Mouse (Mus musculus): Measurements from ENCODE around the gene Gm9376. TPM values are rescaled to one million over a fixed set of nuclear protein-coding genes. Genes with fewer than 3 reads are reported as not detected.

The Gm9376 gene
- polyA plus RNA-seq (2016; fragmentation: Nextera tagmentation; extraction: Ambion mirVana), result not detected in 2 replicates

GRCm38 (mm10) chr14:118266660-118267059 is at the start of gene Gm9376:
TSS of gene Gm9376 (plus strand) at chr14:118266960.
- Histone ChIP-seq H3K36me3 (no peaks in the 10 kb centered on the region), H3K27me3 (no peaks in the 10 kb centered on the region), H3K27ac (no peak within 1 kb of the TSS), H3K4me2 (replicated peaks) (no peak within 1 kb of the TSS), H3K9me3 (replicated peaks) (no peaks in the 10 kb centered on the region), H3K9ac (no peak within 1 kb of the TSS), H3K4me3 (no peak within 1 kb of the TSS), H3K4me1 (no peaks in the 10 kb centered on the region)
- 98% methylated on average over 2 of the region's 2 CpGs for WGBS
- ATAC-seq (ENCODE audit: low FRiP score), result no peak

GRCm38 (mm10) chr14:118220885-118221284 is 45.9 kb upstream of the Gm9376 start:
- H3K27me3 ChIP-seq, result peaks cover 51% of the 10 kb centered on the region
- ATAC-seq (ENCODE audit: low FRiP score), result no peak
- peaks cover 7% of the 10 kb centered on the region for H3K4me1 ChIP-seq
- no peak overlapping the region for H3K27ac ChIP-seq
- H3K4me2 ChIP-seq (replicated peaks), result no peak overlapping the region
- 82% methylated on average over 1 of the region's 1 CpGs for WGBS
- H3K4me3 ChIP-seq, result no peak overlapping the region
- no peaks in the 10 kb centered on the region for H3K9me3 ChIP-seq (replicated peaks)
- H3K36me3 ChIP-seq, result no peaks in the 10 kb centered on the region
- no peak overlapping the region for H3K9ac ChIP-seq

GRCm38 (mm10) chr14:118225061-118225743 is 41.6 kb upstream of the Gm9376 start:
- Histone ChIP-seq H3K4me2 (replicated peaks) (peak overlapping the region; percentile 41), H3K4me1 (peaks cover 38% of the 10 kb centered on the region), H3K27me3 (peaks cover 78% of the 10 kb centered on the region), H3K9ac (no peak overlapping the region), H3K36me3 (no peaks in the 10 kb centered on the region), H3K4me3 (no peak overlapping the region), H3K9me3 (replicated peaks) (no peaks in the 10 kb centered on the region), H3K27ac (no peak overlapping the region)
- ATAC-seq (ENCODE audit: low FRiP score), result no peak
- 16% methylated on average over 16 of the region's 16 CpGs for WGBS

- H3K4me3 ChIP-seq, result peak overlapping the region; percentile 8; the same call in 1 of the 2 replicates
- no peaks in the 10 kb centered on the region for H3K36me3 ChIP-seq
- no peaks in the 10 kb centered on the region for H3K9me3 ChIP-seq (replicated peaks)
- ATAC-seq (ENCODE audit: low FRiP score), result peak; percentile 50
- H3K4me2 ChIP-seq (replicated peaks), result peak overlapping the region; percentile 41
- under 1% methylated on average over 21 of the region's 21 CpGs for WGBS
- peaks cover 39% of the 10 kb centered on the region for H3K4me1 ChIP-seq
- peaks cover 78% of the 10 kb centered on the region for H3K27me3 ChIP-seq
- H3K9ac ChIP-seq, result 0 out of 2 replicates have a peak overlapping the region, but pooled peaks have one; percentile 23
- H3K27ac ChIP-seq, result no peak overlapping the region
Measured at GRCm38 (mm10) chr14:118225911-118226310, 40.8 kb upstream of the Gm9376 start.

- Histone ChIP-seq H3K4me3 (no peak overlapping the region), H3K9me3 (replicated peaks) (no peaks in the 10 kb centered on the region), H3K9ac (no peak overlapping the region), H3K36me3 (no peaks in the 10 kb centered on the region), H3K4me1 (peaks cover 46% of the 10 kb centered on the region), H3K27ac (no peak overlapping the region), H3K27me3 (peaks cover 80% of the 10 kb centered on the region), H3K4me2 (replicated peaks) (peak overlapping the region; percentile 41)
- WGBS, result 1% methylated on average over 21 of the region's 21 CpGs
- ATAC-seq (ENCODE audit: low FRiP score), result no peak
Measured at GRCm38 (mm10) chr14:118226471-118227155, 40.1 kb upstream of the Gm9376 start.

GRCm38 (mm10) chr14:118232381-118232970 is 34.3 kb upstream of the Gm9376 start:
- Histone ChIP-seq H3K27ac (peak overlapping the region; percentile 75), H3K4me2 (replicated peaks) (peak overlapping the region; percentile 42), H3K36me3 (no peaks in the 10 kb centered on the region), H3K4me1 (peaks cover 58% of the 10 kb centered on the region), H3K9me3 (replicated peaks) (no peaks in the 10 kb centered on the region), H3K9ac (peak overlapping the region; percentile 23; the same call in 1 of the 2 replicates), H3K27me3 (peaks cover 71% of the 10 kb centered on the region), H3K4me3 (peak overlapping the region; percentile 18)
- WGBS, result 1% methylated on average over 8 of the region's 8 CpGs
- ATAC-seq (ENCODE audit: low FRiP score), result no peak

- H3K27me3 ChIP-seq, result peaks cover 61% of the 10 kb centered on the region
- ATAC-seq (ENCODE audit: low FRiP score), result no peak
- WGBS, result 2% methylated on average over 26 of the region's 26 CpGs
- no peaks in the 10 kb centered on the region for H3K9me3 ChIP-seq (replicated peaks)
- H3K4me2 ChIP-seq (replicated peaks), result peak overlapping the region; percentile 73
- H3K36me3 ChIP-seq, result no peaks in the 10 kb centered on the region
- peaks cover 44% of the 10 kb centered on the region for H3K4me1 ChIP-seq
- peak overlapping the region; percentile 81 for H3K9ac ChIP-seq
- 0 out of 2 replicates have a peak overlapping the region, but pooled peaks have one; percentile 83 for H3K27ac ChIP-seq
- peak overlapping the region; percentile 63 for H3K4me3 ChIP-seq
Measured at GRCm38 (mm10) chr14:118233786-118234540, 32.8 kb upstream of the Gm9376 start.

- Histone ChIP-seq H3K27ac (peak overlapping the region; percentile 83), H3K4me1 (peaks cover 42% of the 10 kb centered on the region), H3K4me3 (peak overlapping the region; percentile 63), H3K27me3 (peaks cover 61% of the 10 kb centered on the region), H3K4me2 (replicated peaks) (peak overlapping the region; percentile 73), H3K9me3 (replicated peaks) (no peaks in the 10 kb centered on the region), H3K36me3 (no peaks in the 10 kb centered on the region), H3K9ac (peak overlapping the region; percentile 81)
- no peak for ATAC-seq (ENCODE audit: low FRiP score)
- WGBS, result under 1% methylated on average over 84 of the region's 84 CpGs
Measured at GRCm38 (mm10) chr14:118234541-118235210, 32.1 kb upstream of the Gm9376 start.

- under 1% methylated on average over 61 of the region's 62 CpGs for WGBS
- ATAC-seq (ENCODE audit: low FRiP score), result no peak
Measured at GRCm38 (mm10) chr14:118235361-118235972, 31.3 kb upstream of the Gm9376 start.

GRCm38 (mm10) chr14:118235973-118236885 is 30.5 kb upstream of the Gm9376 start:
- Histone ChIP-seq H3K27ac (peak overlapping the region; percentile 83), H3K36me3 (no peaks in the 10 kb centered on the region), H3K4me2 (replicated peaks) (peak overlapping the region; percentile 73), H3K4me3 (peak overlapping the region; percentile 63), H3K9ac (peak overlapping the region; percentile 81), H3K9me3 (replicated peaks) (no peaks in the 10 kb centered on the region), H3K4me1 (peaks cover 38% of the 10 kb centered on the region), H3K27me3 (peaks cover 68% of the 10 kb centered on the region)
- WGBS, result under 1% methylated on average over 73 of the region's 73 CpGs
- peak; percentile 55 for ATAC-seq (ENCODE audit: low FRiP score)

More at GRCm38 (mm10) chr14:118235361-118235972, 31.3 kb upstream of the Gm9376 start:
- peak overlapping the region; percentile 81 for H3K9ac ChIP-seq
- H3K27me3 ChIP-seq, result peaks cover 64% of the 10 kb centered on the region
- peak overlapping the region; percentile 63 for H3K4me3 ChIP-seq
- no peaks in the 10 kb centered on the region for H3K9me3 ChIP-seq (replicated peaks)
- H3K4me1 ChIP-seq, result peaks cover 42% of the 10 kb centered on the region
- H3K36me3 ChIP-seq, result no peaks in the 10 kb centered on the region
- H3K4me2 ChIP-seq (replicated peaks), result peak overlapping the region; percentile 73
- H3K27ac ChIP-seq, result peak overlapping the region; percentile 83
